Mouse (Mus musculus) erythroblast, embryonic 14.5 days (primary cell): ENCODE results near the gene Zfp277.

Experiments
- GATA1 ChIP-seq: IDR thresholded peaks from 2 replicates; pipeline ENCODE4 v1.6.1; 2012; ENCODE audit warnings: low read length, inconsistent platforms, mixed read lengths
- TAL1 ChIP-seq: IDR thresholded peaks from 3 replicates; pipeline ENCODE4 v1.6.1; 2012; ENCODE audit warnings: low read length, inconsistent platforms, mixed read lengths

DNA sequence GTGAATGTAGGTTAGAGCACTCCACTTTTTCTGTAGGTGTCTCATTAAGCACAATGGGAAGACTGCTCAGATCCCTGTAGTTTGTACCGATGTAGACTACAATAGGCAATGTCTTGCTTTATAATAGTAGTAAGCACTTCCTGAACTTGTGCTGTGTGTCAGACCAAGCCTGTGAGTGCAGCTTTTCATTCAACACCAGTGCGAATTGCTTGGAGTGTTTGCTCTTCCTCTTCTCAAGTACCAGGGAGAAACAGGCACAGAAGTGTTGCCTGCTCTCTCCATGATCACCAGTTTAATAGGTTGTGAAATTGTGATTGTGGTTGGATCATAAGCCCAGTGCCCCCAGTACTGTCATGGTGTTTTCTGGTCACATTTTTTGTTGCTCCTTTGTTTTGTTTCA, 18.1 kb upstream of the Zfp277 start:
- TF ChIP-seq GATA1 (no peak), TAL1 (no peak)
